Mouse (Mus musculus) gastrocnemius, adult 2 months (tissue): ENCODE measurements around the gene Zp2. TPM values are rescaled to one million over a fixed set of nuclear protein-coding genes. Genes with fewer than 3 reads are reported as not detected.

Experiments
- DNase-seq: peaks from one replicate; pipeline ENCODE4 v3.0.0; 2022
- H3K27ac ChIP-seq: fragments of 200-600 bp; 2 replicates; pipeline ENCODE4 v1.8.1; 2022; ENCODE audit warnings: mild to moderate bottlenecking
- H3K4me3 ChIP-seq: fragments of 200-600 bp; 2 replicates; pipeline ENCODE4 v1.8.1; 2022; ENCODE audit warnings: mild to moderate bottlenecking, moderate library complexity
- CTCF ChIP-seq: fragments of 200-600 bp; IDR thresholded peaks from 2 replicates; pipeline ENCODE4 v1.8.1; 2022; ENCODE audit warnings: antibody characterized with exemption, mild to moderate bottlenecking, moderate library complexity
- intact Hi-C: fragments of 180-260 bp; cut with DNase I; formaldehyde crosslinking; loops from one replicate; pipeline ENCODE4 v1.15.1; 2025
- total RNA-seq, 2 experiments: library from RNA; stranded (reverse); gene quantifications; 2 replicates each; pipeline ENCODE4 v1.2.3; 2021

Gene Zp2
- total RNA-seq, 2 experiments from 2014 or later: 0.31 to 0.78 TPM

DNA sequence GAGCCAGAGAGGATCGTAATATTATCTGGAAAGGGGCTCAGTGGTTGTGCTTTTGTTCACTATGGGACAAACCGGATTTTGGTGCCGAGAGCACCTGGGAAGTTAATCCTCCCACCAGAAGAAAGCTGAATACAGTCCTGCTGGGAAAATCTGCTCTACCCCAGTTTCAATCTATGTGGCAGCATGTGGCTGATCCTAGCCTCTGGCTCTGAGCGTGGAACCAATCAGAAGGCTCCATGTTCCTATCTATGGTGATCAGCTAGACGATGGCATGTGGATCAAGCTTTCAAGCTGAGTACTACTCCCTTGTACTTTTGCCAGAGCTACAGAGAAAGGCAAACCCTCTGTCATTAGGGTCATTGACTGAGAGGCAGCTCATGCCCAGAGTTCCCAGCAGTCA lies 52.1 kb downstream of the Zp2 start:
- Histone ChIP-seq H3K27ac (no peak overlapping the region), H3K4me3 (no peak overlapping the region)
- intact Hi-C loops: no loop called here
- no peak for DNase-seq
- TF ChIP-seq CTCF: no peak

GRCm38 (mm10) chr7:120080177-120080576 lies 64.9 kb downstream of the Zp2 start:
- intact Hi-C loops: no loop called here
- no peak for TF ChIP-seq CTCF
- H3K4me3 ChIP-seq: no peak overlapping the region
- no peak overlapping the region for H3K27ac ChIP-seq
- DNase-seq: no peak

Other genes starting within 250 kb of the Zp2 start
- gene Lyrm1, start 249.4 kb downstream of the Zp2 start, total RNA-seq: 10 to 100 TPM; 11.8 to 12.8 TPM
- gene Dcun1d3, start 249.0 kb downstream of the Zp2 start, total RNA-seq: 10 to 100 TPM; 16.8 to 25.3 TPM
- under 1 TPM; 0.13 to 0.14 TPM for gene Dnah3, start 50.0 kb downstream of the Zp2 start, total RNA-seq
- 10 to 100 TPM in 1 of 2 experiments, 1 to 10 TPM in 1; 9.7 to 11.4 TPM for gene Tmem159, start 42.9 kb downstream of the Zp2 start, total RNA-seq
- under 1 TPM; 0.10 to 0.11 TPM for gene Anks4b, start 28.6 kb upstream of the Zp2 start, total RNA-seq
- 1 to 10 TPM; 2.0 to 3.2 TPM for gene Crym, start 56.8 kb upstream of the Zp2 start, total RNA-seq
- gene Abca14, start 58.7 kb upstream of the Zp2 start, total RNA-seq: not detected
- gene Abca15, start 183.4 kb upstream of the Zp2 start, total RNA-seq: not detected